Mouse (Mus musculus): ENCODE data around the gene Apobec3. TPM values are rescaled to one million over a fixed set of nuclear protein-coding genes. Genes with fewer than 3 reads are reported as not detected.

Apobec3 gene
- polyA plus RNA-seq, 2 experiments, result 12.0 to 18.0 TPM

GRCm38 (mm10) chr15:79927637-79928122 is 36.2 kb downstream of the Apobec3 start:
- peak; percentile 90 for ATAC-seq (ENCODE audit: low FRiP score, low read depth)
- DNase-seq (ENCODE audit: low spot score), result peak; percentile 79
- H3K4me3 ChIP-seq (replicated peaks; ENCODE audit: low read length), result peak overlapping the region; percentile 50
- H3K9me3 ChIP-seq (ENCODE audit: control insufficient read depth, low read length), result no peaks in the 10 kb centered on the region
- no peak for TF ChIP-seq POLR2A (IDR thresholded peaks at IDR 0.05; ENCODE audit: borderline replicate concordance, extremely low read depth, insufficient read depth, insufficient read length)
- no peaks in the 10 kb centered on the region for H3K36me3 ChIP-seq (ENCODE audit: control insufficient read depth, insufficient read depth, low read length)
- H3K4me2 ChIP-seq (replicated peaks; ENCODE audit: low read depth, low read length, severe bottlenecking), result peak overlapping the region; percentile 61
- H3K27me3 ChIP-seq (ENCODE audit: control insufficient read depth, insufficient read depth, low read length), result peaks cover 8% of the 10 kb centered on the region
- H3K4me1 ChIP-seq (ENCODE audit: control insufficient read depth, insufficient read depth, low read length), result peaks cover 6% of the 10 kb centered on the region
- H3K27ac ChIP-seq (replicated peaks; ENCODE audit: low read depth, low read length), result peak overlapping the region; percentile 28; the same call in 1 of the 2 replicates
- H3K9ac ChIP-seq (ENCODE audit: low read depth, low read length, severe bottlenecking), result peak overlapping the region; percentile 61
- under 1% methylated on average over 29 of the region's 29 CpGs for WGBS

GRCm38 (mm10) chr15:79928316-79928715 is 36.9 kb downstream of the Apobec3 start:
- peaks cover 11% of the 10 kb centered on the region for H3K4me1 ChIP-seq (ENCODE audit: control insufficient read depth, insufficient read depth, low read length)
- TF ChIP-seq POLR2A (IDR thresholded peaks at IDR 0.05; ENCODE audit: borderline replicate concordance, extremely low read depth, insufficient read depth, insufficient read length), result no peak
- peaks cover 14% of the 10 kb centered on the region for H3K27me3 ChIP-seq (ENCODE audit: control insufficient read depth, insufficient read depth, low read length)
- ATAC-seq (ENCODE audit: low FRiP score, low read depth) (no peak), DNase-seq (ENCODE audit: low spot score) (no peak)
- H3K4me2 ChIP-seq (replicated peaks; ENCODE audit: low read depth, low read length, severe bottlenecking), result no peak overlapping the region
- WGBS, result 96% methylated on average over 3 of the region's 3 CpGs
- H3K9me3 ChIP-seq (ENCODE audit: control insufficient read depth, low read length), result no peaks in the 10 kb centered on the region
- H3K4me3 ChIP-seq (replicated peaks; ENCODE audit: low read length), result no peak overlapping the region
- no peak overlapping the region for H3K9ac ChIP-seq (ENCODE audit: low read depth, low read length, severe bottlenecking)
- no peak overlapping the region for H3K27ac ChIP-seq (replicated peaks; ENCODE audit: low read depth, low read length)
- no peaks in the 10 kb centered on the region for H3K36me3 ChIP-seq (ENCODE audit: control insufficient read depth, insufficient read depth, low read length)

GRCm38 (mm10) chr15:79928736-79929135 is 37.3 kb downstream of the Apobec3 start:
- TF ChIP-seq POLR2A (IDR thresholded peaks at IDR 0.05; ENCODE audit: borderline replicate concordance, extremely low read depth, insufficient read depth, insufficient read length), result no peak
- no peak for DNase-seq (ENCODE audit: low spot score)
- H3K27me3 ChIP-seq (ENCODE audit: control insufficient read depth, insufficient read depth, low read length), result peaks cover 19% of the 10 kb centered on the region

GRCm38 (mm10) chr15:79929734-79930133 is 38.3 kb downstream of the Apobec3 start:
- ATAC-seq (ENCODE audit: low FRiP score, low read depth), result no peak
- no peak for DNase-seq (ENCODE audit: low spot score)
- H3K9ac ChIP-seq (ENCODE audit: low read depth, low read length, severe bottlenecking), result no peak overlapping the region
- H3K27ac ChIP-seq (replicated peaks; ENCODE audit: low read depth, low read length), result no peak overlapping the region
- peaks cover 29% of the 10 kb centered on the region for H3K27me3 ChIP-seq (ENCODE audit: control insufficient read depth, insufficient read depth, low read length)
- H3K36me3 ChIP-seq (ENCODE audit: control insufficient read depth, insufficient read depth, low read length), result no peaks in the 10 kb centered on the region
- TF ChIP-seq POLR2A (IDR thresholded peaks at IDR 0.05; ENCODE audit: borderline replicate concordance, extremely low read depth, insufficient read depth, insufficient read length), result no peak
- 80% methylated on average over 3 of the region's 3 CpGs for WGBS
- no peak overlapping the region for H3K4me2 ChIP-seq (replicated peaks; ENCODE audit: low read depth, low read length, severe bottlenecking)
- peaks cover 15% of the 10 kb centered on the region for H3K4me1 ChIP-seq (ENCODE audit: control insufficient read depth, insufficient read depth, low read length)
- no peaks in the 10 kb centered on the region for H3K9me3 ChIP-seq (ENCODE audit: control insufficient read depth, low read length)
- H3K4me3 ChIP-seq (replicated peaks; ENCODE audit: low read length), result no peak overlapping the region

More at GRCm38 (mm10) chr15:79928736-79929135, 37.3 kb downstream of the Apobec3 start:
- 77% methylated on average over 2 of the region's 2 CpGs for WGBS
- no peaks in the 10 kb centered on the region for H3K9me3 ChIP-seq (ENCODE audit: control insufficient read depth, low read length)
- peaks cover 14% of the 10 kb centered on the region for H3K4me1 ChIP-seq (ENCODE audit: control insufficient read depth, insufficient read depth, low read length)
- no peak overlapping the region for H3K4me2 ChIP-seq (replicated peaks; ENCODE audit: low read depth, low read length, severe bottlenecking)
- no peak overlapping the region for H3K27ac ChIP-seq (replicated peaks; ENCODE audit: low read depth, low read length)
- H3K4me3 ChIP-seq (replicated peaks; ENCODE audit: low read length), result no peak overlapping the region
- no peaks in the 10 kb centered on the region for H3K36me3 ChIP-seq (ENCODE audit: control insufficient read depth, insufficient read depth, low read length)
- ATAC-seq (ENCODE audit: low FRiP score, low read depth), result no peak
- H3K9ac ChIP-seq (ENCODE audit: low read depth, low read length, severe bottlenecking), result no peak overlapping the region

GRCm38 (mm10) chr15:79931496-79932141 is 40.2 kb downstream of the Apobec3 start:
- no peak for TF ChIP-seq POLR2A (IDR thresholded peaks at IDR 0.05; ENCODE audit: borderline replicate concordance, extremely low read depth, insufficient read depth, insufficient read length)
- H3K27me3 ChIP-seq (ENCODE audit: control insufficient read depth, insufficient read depth, low read length), result peaks cover 36% of the 10 kb centered on the region
- no peaks in the 10 kb centered on the region for H3K36me3 ChIP-seq (ENCODE audit: control insufficient read depth, insufficient read depth, low read length)
- no peak for DNase-seq (ENCODE audit: low spot score)
- H3K9ac ChIP-seq (ENCODE audit: low read depth, low read length, severe bottlenecking), result 0 out of 2 replicates have a peak overlapping the region, but pooled peaks have one; percentile 55
- WGBS, result 14% methylated on average over 13 of the region's 13 CpGs
- H3K4me1 ChIP-seq (ENCODE audit: control insufficient read depth, insufficient read depth, low read length), result peaks cover 15% of the 10 kb centered on the region
- peak overlapping the region; percentile 60 for H3K4me3 ChIP-seq (replicated peaks; ENCODE audit: low read length)
- no peaks in the 10 kb centered on the region for H3K9me3 ChIP-seq (ENCODE audit: control insufficient read depth, low read length)
- no peak for ATAC-seq (ENCODE audit: low FRiP score, low read depth)
- H3K4me2 ChIP-seq (replicated peaks; ENCODE audit: low read depth, low read length, severe bottlenecking), result peak overlapping the region; percentile 84
- H3K27ac ChIP-seq (replicated peaks; ENCODE audit: low read depth, low read length), result no peak overlapping the region
